Mouse (Mus musculus) CH12.LX (cell line): ENCODE results near the gene Phpt1. TPM values are rescaled to one million over a fixed set of nuclear protein-coding genes. Genes with fewer than 3 reads are reported as not detected.

Experiments used
- polyA plus RNA-seq: library from polyadenylated mRNA; unstranded; fragments of >175 nt; gene quantifications from 2 replicates; pipeline ENCODE4 v1.2.1, GENCODE M21; 2012; ENCODE audit warnings: low read depth; ENCODE audit not compliant: insufficient read length
- total RNA-seq, 2 experiments: library from RNA; depleted of rRNA; stranded (reverse); fragments of 300-350 nt in 1 of 2; fragments of >200 nt in 1 of 2; gene quantifications; 2 replicates each; pipeline ENCODE4 v1.2.3; 2012 to 2014

Phpt1 gene
- total and polyA plus RNA-seq, 3 experiments, result 37.9 to 66.9 (median 46.6) TPM

Other genes with a start within 250 kb of the Phpt1 start
Only the 20 nearest of the 34 such genes appear.
- gene Clic3, start 118.4 kb downstream of the Phpt1 start, total RNA-seq (2012; rRNA removed), result 0.30 and 0.63 TPM in 2 replicates
- gene Clic3, start 118.4 kb downstream of the Phpt1 start, total RNA-seq (2014; rRNA removed), result not detected in 2 replicates
- gene Clic3, start 118.4 kb downstream of the Phpt1 start, polyA plus RNA-seq, result 0.71 and 1.6 TPM in 2 replicates
- gene Paxx, start 114.1 kb downstream of the Phpt1 start, total RNA-seq (2012; rRNA removed), result 13.6 and 15.1 TPM in 2 replicates
- 13.5 and 16.2 TPM in 2 replicates for gene Paxx, start 114.1 kb downstream of the Phpt1 start, total RNA-seq (2014; rRNA removed)
- gene Paxx, start 114.1 kb downstream of the Phpt1 start, polyA plus RNA-seq, result 9.5 and 13.9 TPM in 2 replicates
- 0.29 TPM in 1 of 2 replicates, not detected in the other for gene Ptgds, start 105.2 kb downstream of the Phpt1 start, total RNA-seq (2012; rRNA removed)
- gene Ptgds, start 105.2 kb downstream of the Phpt1 start, total RNA-seq (2014; rRNA removed), result 0.46 TPM in 1 of 2 replicates, not detected in the other
- 0.37 and 0.40 TPM in 2 replicates for gene Ptgds, start 105.2 kb downstream of the Phpt1 start, polyA plus RNA-seq
- gene Lcn12, start 81.3 kb downstream of the Phpt1 start, total RNA-seq (2012; rRNA removed), result not detected in 2 replicates
- not detected in 2 replicates for gene Lcn12, start 81.3 kb downstream of the Phpt1 start, total RNA-seq (2014; rRNA removed)
- gene Lcn12, start 81.3 kb downstream of the Phpt1 start, polyA plus RNA-seq, result not detected in 2 replicates
- 36.8 and 37.4 TPM in 2 replicates for gene Fbxw5, start 74.5 kb downstream of the Phpt1 start, total RNA-seq (2012; rRNA removed)
- 31.9 and 34.3 TPM in 2 replicates for gene Fbxw5, start 74.5 kb downstream of the Phpt1 start, total RNA-seq (2014; rRNA removed)
- gene Fbxw5, start 74.5 kb downstream of the Phpt1 start, polyA plus RNA-seq, result 37.0 and 40.4 TPM in 2 replicates
- 1.2 and 2.7 TPM in 2 replicates for gene C8g, start 73.5 kb downstream of the Phpt1 start, total RNA-seq (2012; rRNA removed)
- gene C8g, start 73.5 kb downstream of the Phpt1 start, total RNA-seq (2014; rRNA removed), result 1.2 TPM in 2 replicates
- gene C8g, start 73.5 kb downstream of the Phpt1 start, polyA plus RNA-seq, result 1.7 and 2.0 TPM in 2 replicates
- 25.1 and 27.7 TPM in 2 replicates for gene Traf2, start 28.3 kb downstream of the Phpt1 start, total RNA-seq (2012; rRNA removed)
- 17.9 and 19.3 TPM in 2 replicates for gene Traf2, start 28.3 kb downstream of the Phpt1 start, total RNA-seq (2014; rRNA removed)
- 26.3 and 26.4 TPM in 2 replicates for gene Traf2, start 28.3 kb downstream of the Phpt1 start, polyA plus RNA-seq
- 215 and 223 TPM in 2 replicates for gene Edf1, start 17.4 kb downstream of the Phpt1 start, total RNA-seq (2012; rRNA removed)
- 187 and 188 TPM in 2 replicates for gene Edf1, start 17.4 kb downstream of the Phpt1 start, total RNA-seq (2014; rRNA removed)
- gene Edf1, start 17.4 kb downstream of the Phpt1 start, polyA plus RNA-seq, result 202 and 275 TPM in 2 replicates
- gene Mamdc4, start 379 bp downstream of the Phpt1 start, total RNA-seq (2012; rRNA removed), result 29.2 and 34.9 TPM in 2 replicates
- 0.65 and 4.4 TPM in 2 replicates for gene Mamdc4, start 379 bp downstream of the Phpt1 start, total RNA-seq (2014; rRNA removed)
- gene Mamdc4, start 379 bp downstream of the Phpt1 start, polyA plus RNA-seq, result 4.9 and 11.5 TPM in 2 replicates
- 0.97 and 1.4 TPM in 2 replicates for gene Ajm1, start 6.5 kb upstream of the Phpt1 start, total RNA-seq (2012; rRNA removed)
- gene Ajm1, start 6.5 kb upstream of the Phpt1 start, total RNA-seq (2014; rRNA removed), result 0.23 and 0.31 TPM in 2 replicates
- 0.93 and 1.4 TPM in 2 replicates for gene Ajm1, start 6.5 kb upstream of the Phpt1 start, polyA plus RNA-seq
- gene Rabl6, start 33.3 kb upstream of the Phpt1 start, total RNA-seq (2012; rRNA removed), result 52.0 and 55.7 TPM in 2 replicates
- gene Rabl6, start 33.3 kb upstream of the Phpt1 start, total RNA-seq (2014; rRNA removed), result 32.2 and 34.6 TPM in 2 replicates
- gene Rabl6, start 33.3 kb upstream of the Phpt1 start, polyA plus RNA-seq, result 62.0 and 72.9 TPM in 2 replicates
- gene Ccdc183, start 42.5 kb upstream of the Phpt1 start, total RNA-seq (2012; rRNA removed), result not detected in 2 replicates
- not detected in 2 replicates for gene Ccdc183, start 42.5 kb upstream of the Phpt1 start, total RNA-seq (2014; rRNA removed)
- gene Ccdc183, start 42.5 kb upstream of the Phpt1 start, polyA plus RNA-seq, result 0.13 TPM in 1 of 2 replicates, not detected in the other
- gene Tmem141, start 46.8 kb upstream of the Phpt1 start, total RNA-seq (2012; rRNA removed), result 8.9 and 11.1 TPM in 2 replicates
- gene Tmem141, start 46.8 kb upstream of the Phpt1 start, total RNA-seq (2014; rRNA removed), result 6.5 and 7.7 TPM in 2 replicates
- gene Tmem141, start 46.8 kb upstream of the Phpt1 start, polyA plus RNA-seq, result 5.2 and 6.2 TPM in 2 replicates
- gene Fcna, start 52.8 kb upstream of the Phpt1 start, total RNA-seq (2012; rRNA removed), result not detected in 2 replicates
- not detected in 2 replicates for gene Fcna, start 52.8 kb upstream of the Phpt1 start, total RNA-seq (2014; rRNA removed)
- gene Fcna, start 52.8 kb upstream of the Phpt1 start, polyA plus RNA-seq, result not detected in 2 replicates
- not detected in 2 replicates for gene Lcn8, start 77.9 kb upstream of the Phpt1 start, total RNA-seq (2012; rRNA removed)
- not detected in 2 replicates for gene Lcn8, start 77.9 kb upstream of the Phpt1 start, total RNA-seq (2014; rRNA removed)
- not detected in 2 replicates for gene Lcn8, start 77.9 kb upstream of the Phpt1 start, polyA plus RNA-seq
- not detected in 2 replicates for gene Lcn5, start 82.7 kb upstream of the Phpt1 start, total RNA-seq (2012; rRNA removed)
- gene Lcn5, start 82.7 kb upstream of the Phpt1 start, total RNA-seq (2014; rRNA removed), result not detected in 2 replicates
- gene Lcn5, start 82.7 kb upstream of the Phpt1 start, polyA plus RNA-seq, result not detected in 2 replicates
- not detected in 2 replicates for gene Lcn6, start 101.6 kb upstream of the Phpt1 start, total RNA-seq (2012; rRNA removed)
- not detected in 2 replicates for gene Lcn6, start 101.6 kb upstream of the Phpt1 start, total RNA-seq (2014; rRNA removed)
- gene Lcn6, start 101.6 kb upstream of the Phpt1 start, polyA plus RNA-seq, result not detected in 2 replicates
- gene Lcn10, start 107.5 kb upstream of the Phpt1 start, total RNA-seq (2012; rRNA removed), result not detected in 2 replicates
- not detected in 2 replicates for gene Lcn10, start 107.5 kb upstream of the Phpt1 start, total RNA-seq (2014; rRNA removed)
- gene Lcn10, start 107.5 kb upstream of the Phpt1 start, polyA plus RNA-seq, result not detected in 2 replicates
- not detected in 2 replicates for gene Obp2a, start 124.8 kb upstream of the Phpt1 start, total RNA-seq (2012; rRNA removed)
- not detected in 2 replicates for gene Obp2a, start 124.8 kb upstream of the Phpt1 start, total RNA-seq (2014; rRNA removed)
- gene Obp2a, start 124.8 kb upstream of the Phpt1 start, polyA plus RNA-seq, result not detected in 2 replicates
- gene Bmyc, start 131.5 kb upstream of the Phpt1 start, total RNA-seq (2012; rRNA removed), result 11.2 and 13.7 TPM in 2 replicates
- 8.2 and 10.8 TPM in 2 replicates for gene Bmyc, start 131.5 kb upstream of the Phpt1 start, total RNA-seq (2014; rRNA removed)
- gene Bmyc, start 131.5 kb upstream of the Phpt1 start, polyA plus RNA-seq, result 30.5 and 37.2 TPM in 2 replicates